Comparison of ENCODE assay signal across 28 mouse cellular contexts in the genomic region with DNA sequence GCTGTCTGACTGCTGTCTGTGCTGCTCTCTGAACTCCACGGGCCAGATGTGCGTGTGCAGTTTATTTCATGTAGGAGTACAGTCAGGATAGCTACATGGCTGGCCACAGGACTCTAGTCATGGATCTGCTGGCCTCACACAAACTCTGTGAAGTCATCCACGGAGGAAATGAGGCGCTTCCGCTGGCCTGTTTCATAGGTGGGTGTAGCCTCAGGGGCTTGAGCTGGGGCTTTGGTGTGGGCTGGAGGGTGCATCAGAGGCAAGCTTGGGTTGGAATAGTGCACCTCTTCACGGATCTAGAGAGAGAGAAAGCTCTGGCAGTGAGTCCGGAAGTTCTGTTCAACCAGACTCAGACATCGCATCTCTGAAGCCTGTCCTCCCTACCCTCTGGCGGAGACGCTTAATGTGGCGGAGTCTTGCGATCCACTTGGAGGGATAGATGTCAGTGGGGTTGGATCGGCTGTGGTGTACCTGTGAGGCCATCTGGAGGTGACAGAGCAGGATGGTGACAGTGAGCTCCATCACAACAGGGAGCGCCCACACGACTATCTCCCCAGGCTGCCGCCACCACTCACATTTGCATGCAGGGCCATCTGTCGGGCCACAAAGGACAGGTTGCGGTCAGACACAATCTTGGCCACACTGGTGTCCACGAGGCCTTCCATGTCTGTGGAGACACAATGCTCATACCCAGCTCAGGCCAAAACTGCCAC. TPM values are rescaled to one million over a fixed set of nuclear protein-coding genes. Genes with fewer than 3 reads are reported as not detected.
A peak's percentile ranks its signal among the peaks of the same experiment; 100 is the strongest.
DNase-seq lines count a peak whose midpoint lies in the region; ATAC-seq and TF ChIP-seq lines count a peak whose summit lies in the region.
"Had no signal": no experiment of that assay in that cellular context is flagged by ENCODE, and none has a peak within 500 bp of the region (broad histone marks: within the 10 kb centered on the region; RNA-seq: fewer than 3 reads in every experiment).

No protein-coding gene starts in this region.

- H3K4me1 ChIP-seq in heart, postnatal 0 days (ENCODE audit: control insufficient read depth, insufficient read depth), result no peaks in the 10 kb centered on the region
- H3K4me1 ChIP-seq in neural tube, embryonic 12.5 days, result no peaks in the 10 kb centered on the region
- H3K4me1 ChIP-seq in neural tube, embryonic 15.5 days, result no peaks in the 10 kb centered on the region
- H3K4me1 ChIP-seq: hindbrain, embryonic 15.5 days; limb, embryonic 10.5 days; limb, embryonic 15.5 days; liver, embryonic 13.5 days; midbrain, embryonic 15.5 days had no signal

- H3K4me2 ChIP-seq in heart, postnatal 0 days (ENCODE audit: low read depth, low read length), result no peak overlapping the region
- H3K4me2 ChIP-seq in neural tube, embryonic 12.5 days (replicated peaks), result no peak overlapping the region
- no peak overlapping the region for H3K4me2 ChIP-seq in neural tube, embryonic 15.5 days
- H3K4me2 ChIP-seq: heart, embryonic 11.5 days; hindbrain, embryonic 15.5 days; limb, embryonic 15.5 days; liver, embryonic 13.5 days; midbrain, embryonic 15.5 days had no signal

- H3K36me3 ChIP-seq in heart, postnatal 0 days (replicated peaks; ENCODE audit: control insufficient read depth, insufficient read depth, low read length), result peaks cover 99% of the 10 kb centered on the region
- peaks cover 99% of the 10 kb centered on the region for H3K36me3 ChIP-seq in neural tube, embryonic 12.5 days
- peaks cover 100% of the 10 kb centered on the region for H3K36me3 ChIP-seq in neural tube, embryonic 15.5 days

- TF ChIP-seq EP300 in heart, postnatal 0 days (IDR thresholded peaks at IDR 0.05; ENCODE audit: low read depth), result no peak

- H3K27me3 ChIP-seq in heart, postnatal 0 days (ENCODE audit: control insufficient read depth, insufficient read depth, low read length), result no peaks in the 10 kb centered on the region
- no peaks in the 10 kb centered on the region for H3K27me3 ChIP-seq in neural tube, embryonic 12.5 days (replicated peaks)
- no peaks in the 10 kb centered on the region for H3K27me3 ChIP-seq in neural tube, embryonic 15.5 days (replicated peaks)
- H3K27me3 ChIP-seq: hindbrain, embryonic 15.5 days; limb, embryonic 15.5 days; liver, embryonic 13.5 days; midbrain, embryonic 15.5 days; Patski had no signal

- peak; percentile 5 for DNase-seq in heart, postnatal 0 days (ENCODE audit: low spot score)
- DNase-seq in heart, adult 9 months (ENCODE audit: low spot score in 2 of 2), result no peak
- DNase-seq in cerebellum, adult 9-10 months, result peak; percentile 93
- peak; percentile 85 for DNase-seq in cerebellum, postnatal 36 days
- DNase-seq in spleen, adult 18-20 months, result no peak
- DNase-seq in thymus, postnatal 14 days, result no peak
- DNase-seq: adrenal gland, postnatal 10 days; heart, postnatal 4 days; kidney, adult 8-10 months; layer of hippocampus, adult 9-11 months; liver, embryonic 13.5 days; lung, adult 18-20 months; right cerebral cortex, adult 18-20 months; thymus, adult 18-20 months; thymus, postnatal 36 days had no signal

- H3K27ac ChIP-seq in heart, postnatal 0 days (ENCODE audit: low read depth), result no peak overlapping the region
- no peak overlapping the region for H3K27ac ChIP-seq in neural tube, embryonic 12.5 days
- no peak overlapping the region for H3K27ac ChIP-seq in neural tube, embryonic 15.5 days (replicated peaks)
- H3K27ac ChIP-seq: hindbrain, embryonic 15.5 days; kidney, postnatal 0 days; limb, embryonic 10.5 days; limb, embryonic 15.5 days; liver, embryonic 13.5 days; midbrain, embryonic 15.5 days; stomach, postnatal 0 days had no signal

- TF ChIP-seq CTCF in heart, postnatal 0 days (IDR thresholded peaks at IDR 0.05; ENCODE audit: low read depth), result no peak

- H3K4me3 ChIP-seq in heart, postnatal 0 days (ENCODE audit: low read depth, low read length), result no peak overlapping the region
- H3K4me3 ChIP-seq in neural tube, embryonic 12.5 days, result no peak overlapping the region
- no peak overlapping the region for H3K4me3 ChIP-seq in neural tube, embryonic 15.5 days (replicated peaks)
- H3K4me3 ChIP-seq: erythroblast, embryonic 14.5 days; hindbrain, embryonic 15.5 days; limb, embryonic 10.5 days; limb, embryonic 15.5 days; liver, embryonic 13.5 days; midbrain, embryonic 15.5 days had no signal

- 84% methylated on average over 19 of the region's 19 CpGs for WGBS in heart, postnatal 0 days
- WGBS in neural tube, embryonic 12.5 days, result 93% methylated on average over 19 of the region's 19 CpGs
- 90% methylated on average over 19 of the region's 19 CpGs for WGBS in neural tube, embryonic 15.5 days

- H3K9ac ChIP-seq in heart, postnatal 0 days (replicated peaks; ENCODE audit: low read depth, low read length), result no peak overlapping the region
- H3K9ac ChIP-seq in neural tube, embryonic 12.5 days, result 0 out of 2 replicates have a peak overlapping the region, but pooled peaks have one; percentile 7
- H3K9ac ChIP-seq in neural tube, embryonic 15.5 days (replicated peaks), result no peak overlapping the region
- H3K9ac ChIP-seq: hindbrain, embryonic 15.5 days; limb, embryonic 15.5 days; liver, embryonic 13.5 days; midbrain, embryonic 15.5 days had no signal

- no peak for ATAC-seq in heart, postnatal 0 days (ENCODE audit: insufficient read depth, low read depth)
- no peak for ATAC-seq in neural tube, embryonic 12.5 days (ENCODE audit: low FRiP score, low read depth)
- no peak for ATAC-seq in neural tube, embryonic 15.5 days (ENCODE audit: low FRiP score)
- ATAC-seq: forebrain, embryonic 16.5 days; lung, postnatal 0 days; midbrain, embryonic 15.5 days; Patski had no signal

- no peaks in the 10 kb centered on the region for H3K9me3 ChIP-seq in heart, postnatal 0 days (replicated peaks; ENCODE audit: control insufficient read depth, low read length)
- H3K9me3 ChIP-seq in neural tube, embryonic 12.5 days, result no peaks in the 10 kb centered on the region
- H3K9me3 ChIP-seq in neural tube, embryonic 15.5 days (replicated peaks), result no peaks in the 10 kb centered on the region
- H3K9me3 ChIP-seq: hindbrain, embryonic 15.5 days; limb, embryonic 10.5 days; limb, embryonic 15.5 days; liver, embryonic 13.5 days; midbrain, embryonic 15.5 days had no signal

RNA-seq across cellular contexts. Expression of gene Tsc2, which starts 35.8 kb away (rescaled TPM):
- total RNA-seq in heart, postnatal 0 days (2014; rRNA removed; ENCODE audit: low replicate concordance), result 55.4 and 88.7 TPM in 2 replicates
- polyA plus RNA-seq in heart, postnatal 0 days (2015; fragmentation: Nextera tagmentation; extraction: Ambion mirVana), result 29.2 and 34.4 TPM in 2 replicates
- 66.5 and 75.0 TPM in 2 replicates for polyA plus RNA-seq in neural tube, embryonic 12.5 days (2016; fragmentation: Nextera tagmentation; extraction: Ambion mirVana)
- 60.6 and 68.8 TPM in 2 replicates for polyA plus RNA-seq in neural tube, embryonic 15.5 days (2015; fragmentation: Nextera tagmentation; extraction: Ambion mirVana)

RNA-seq across cellular contexts. Expression of gene Nthl1, which starts 35.9 kb away (rescaled TPM):
- total RNA-seq in heart, postnatal 0 days (2014; rRNA removed; ENCODE audit: low replicate concordance), result 3.7 and 10.0 TPM in 2 replicates
- polyA plus RNA-seq in heart, postnatal 0 days (2015; fragmentation: Nextera tagmentation; extraction: Ambion mirVana), result 5.7 and 7.3 TPM in 2 replicates
- polyA plus RNA-seq in neural tube, embryonic 12.5 days (2016; fragmentation: Nextera tagmentation; extraction: Ambion mirVana), result 10.5 and 12.4 TPM in 2 replicates
- 8.3 and 10.0 TPM in 2 replicates for polyA plus RNA-seq in neural tube, embryonic 15.5 days (2015; fragmentation: Nextera tagmentation; extraction: Ambion mirVana)

RNA-seq across cellular contexts. Expression of gene Pkd1, which starts 47.0 kb away (rescaled TPM):
- total RNA-seq in heart, postnatal 0 days (2014; rRNA removed; ENCODE audit: low replicate concordance), result 44.5 and 57.5 TPM in 2 replicates
- 7.1 and 9.8 TPM in 2 replicates for polyA plus RNA-seq in heart, postnatal 0 days (2015; fragmentation: Nextera tagmentation; extraction: Ambion mirVana)
- polyA plus RNA-seq in neural tube, embryonic 12.5 days (2016; fragmentation: Nextera tagmentation; extraction: Ambion mirVana), result 23.0 and 26.5 TPM in 2 replicates
- polyA plus RNA-seq in neural tube, embryonic 15.5 days (2015; fragmentation: Nextera tagmentation; extraction: Ambion mirVana), result 31.2 and 31.7 TPM in 2 replicates

RNA-seq across cellular contexts. Expression of gene Slc9a3r2, which starts 53.5 kb away (rescaled TPM):
- 87.9 and 118 TPM in 2 replicates for total RNA-seq in heart, postnatal 0 days (2014; rRNA removed; ENCODE audit: low replicate concordance)
- 61.9 and 68.1 TPM in 2 replicates for polyA plus RNA-seq in heart, postnatal 0 days (2015; fragmentation: Nextera tagmentation; extraction: Ambion mirVana)
- 36.9 and 37.7 TPM in 2 replicates for polyA plus RNA-seq in neural tube, embryonic 12.5 days (2016; fragmentation: Nextera tagmentation; extraction: Ambion mirVana)
- 60.2 and 65.7 TPM in 2 replicates for polyA plus RNA-seq in neural tube, embryonic 15.5 days (2015; fragmentation: Nextera tagmentation; extraction: Ambion mirVana)

Comparison
In these comparisons a context has a peak if more than half of its experiments do, and no peak if none do; other contexts are left out.
1. DNase-seq: peak in heart, postnatal 0 days (single experiment), cerebellum, adult 9-10 months (single experiment) and cerebellum, postnatal 36 days (2 of 2); none in heart, adult 9 months (0 of 2), spleen, adult 18-20 months (0 of 2) and thymus, postnatal 14 days (single experiment).